Mouse (Mus musculus) ES-E14 (cell line): ENCODE results near the gene Tbx4.

Experiments used
- CHD2 ChIP-seq: IDR thresholded peaks from 2 replicates; pipeline ENCODE4 v1.6.1; 2014; ENCODE audit warnings: mild to moderate bottlenecking, low read depth, low read length, inconsistent platforms
- ZC3H11A ChIP-seq: IDR thresholded peaks from 2 replicates; pipeline ENCODE4 v1.6.1; 2012; ENCODE audit warnings: low read depth, mild to moderate bottlenecking, inconsistent platforms, low read length, borderline replicate concordance
- ZNF384 ChIP-seq: IDR thresholded peaks from 2 replicates; pipeline ENCODE4 v1.6.1; 2012; ENCODE audit warnings: low read depth, low read length, inconsistent platforms

GRCm38 (mm10) chr11:85890563-85890845 is 4.3 kb downstream of the Tbx4 start:
- TF ChIP-seq CHD2 (no peak), ZC3H11A (no peak), ZNF384 (no peak)
